Mouse (Mus musculus) MEL-GATA-1-ER (cell line): Measurements from ENCODE around the gene Evx1.

Experiments
- DNase-seq: peaks from one replicate; pipeline ENCODE4 v3.0.0-alpha.2; 2012; ENCODE audit warnings: low read depth; ENCODE audit errors: extremely low read depth

The Evx1 gene

DNA sequence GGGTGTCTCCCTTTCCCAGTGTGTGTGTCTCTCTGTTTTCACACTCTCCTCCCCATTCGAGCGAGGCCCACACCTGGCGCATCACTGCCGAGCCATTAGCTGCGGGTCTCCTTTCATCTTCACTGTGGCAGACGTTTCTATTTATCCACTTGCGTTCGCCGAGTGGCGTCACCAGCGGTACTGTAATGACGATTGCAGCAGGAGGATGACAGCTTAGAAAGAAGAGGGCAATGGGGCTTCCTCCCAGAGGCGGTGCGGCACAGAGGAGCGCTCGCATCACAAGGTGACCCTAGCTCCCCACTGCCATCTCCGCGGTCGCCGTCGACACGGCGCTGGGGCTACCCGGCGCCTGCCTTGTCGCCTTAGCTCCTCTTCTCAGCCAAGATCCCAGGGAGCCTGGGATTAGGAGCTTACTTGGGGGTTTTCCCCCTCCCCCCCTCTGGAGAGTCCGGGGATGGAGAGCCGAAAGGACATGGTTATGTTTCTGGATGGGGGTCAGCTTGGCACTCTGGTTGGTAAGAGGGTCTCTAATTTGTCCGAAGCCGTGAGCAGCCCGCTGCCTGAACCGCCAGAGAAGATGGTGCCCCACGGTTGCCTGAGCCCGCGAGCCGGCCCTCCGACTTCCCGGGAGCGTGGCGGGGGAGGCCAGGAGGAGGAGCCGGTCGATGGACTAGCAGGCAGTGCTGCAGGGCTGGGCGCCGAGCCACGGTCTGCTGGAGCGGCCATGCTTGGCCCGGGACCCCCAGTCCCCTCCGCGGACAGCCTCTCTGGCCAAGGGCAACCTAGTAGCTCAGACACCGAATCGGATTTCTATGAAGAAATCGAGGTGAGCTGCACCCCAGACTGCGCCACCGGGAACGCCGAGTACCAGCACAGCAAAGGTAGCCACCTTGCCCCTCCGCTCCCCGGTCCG lies at the start of gene Evx1:
Gene Evx1 (plus strand): TSS at position 108 of the 913 bp plus-strand sequence.
- no peak for DNase-seq

DNA sequence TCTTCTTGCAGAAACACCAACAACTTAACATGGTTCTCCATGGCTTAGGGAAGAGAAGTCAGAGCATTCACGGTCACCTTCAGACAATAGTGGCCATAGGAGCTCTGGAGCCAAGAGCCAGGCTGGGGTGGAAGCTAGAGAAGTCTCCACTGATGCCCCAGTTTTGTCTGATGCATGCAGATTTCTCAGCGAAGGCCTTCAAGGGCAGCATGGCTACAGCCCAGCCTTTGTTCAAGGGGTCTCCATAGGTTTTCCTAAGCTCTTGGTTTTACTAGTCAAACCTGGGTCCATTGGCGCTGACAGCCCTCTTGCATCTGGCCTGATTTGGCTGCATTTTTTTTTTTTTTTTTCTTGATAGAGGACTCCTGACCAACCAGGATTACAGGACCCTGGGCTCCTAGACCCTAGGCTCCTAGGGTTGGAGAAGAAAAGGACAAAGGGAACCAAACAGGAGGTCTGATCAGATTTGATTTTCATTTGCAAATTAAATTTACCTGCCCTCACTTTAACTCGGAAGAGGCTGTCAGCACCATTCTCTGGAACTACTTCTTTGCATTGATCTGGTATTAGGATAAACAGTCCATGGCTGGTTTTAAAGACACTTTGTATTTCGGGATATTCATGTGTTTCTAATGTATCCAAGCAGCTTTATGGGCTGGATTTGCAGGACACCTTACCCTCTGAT lies 49.0 kb upstream of the Evx1 start:
- no peak for DNase-seq

DNA sequence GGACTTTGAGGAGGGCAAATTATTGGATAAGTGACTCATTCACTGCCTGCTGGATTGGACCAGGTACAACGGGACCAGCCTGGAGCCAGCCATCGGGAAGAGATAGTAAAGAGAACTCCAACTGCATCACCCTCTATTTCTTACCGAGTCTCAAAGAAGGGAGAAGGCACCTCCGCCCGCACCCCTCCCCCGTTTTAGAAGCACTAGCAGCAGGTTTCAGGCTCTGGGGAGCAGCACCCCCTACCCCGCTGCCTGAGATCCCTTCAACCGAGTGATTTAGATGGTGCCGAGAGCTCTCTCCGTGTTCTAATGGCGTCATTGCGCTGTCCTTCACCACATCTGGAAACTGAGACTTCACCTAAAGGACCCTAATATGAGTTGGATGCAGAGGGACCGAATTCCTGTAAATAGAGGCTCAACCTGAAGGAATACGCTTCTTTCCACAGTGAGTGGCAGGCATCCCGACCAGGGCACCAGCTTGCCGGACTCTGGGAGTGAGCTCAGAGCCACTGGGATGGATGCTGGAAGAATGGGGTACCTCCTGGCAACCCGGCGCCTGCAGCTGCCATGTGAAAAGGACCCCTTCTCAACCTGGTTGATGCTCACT lies 47.9 kb upstream of the Evx1 start:
- DNase-seq, result no peak

DNA sequence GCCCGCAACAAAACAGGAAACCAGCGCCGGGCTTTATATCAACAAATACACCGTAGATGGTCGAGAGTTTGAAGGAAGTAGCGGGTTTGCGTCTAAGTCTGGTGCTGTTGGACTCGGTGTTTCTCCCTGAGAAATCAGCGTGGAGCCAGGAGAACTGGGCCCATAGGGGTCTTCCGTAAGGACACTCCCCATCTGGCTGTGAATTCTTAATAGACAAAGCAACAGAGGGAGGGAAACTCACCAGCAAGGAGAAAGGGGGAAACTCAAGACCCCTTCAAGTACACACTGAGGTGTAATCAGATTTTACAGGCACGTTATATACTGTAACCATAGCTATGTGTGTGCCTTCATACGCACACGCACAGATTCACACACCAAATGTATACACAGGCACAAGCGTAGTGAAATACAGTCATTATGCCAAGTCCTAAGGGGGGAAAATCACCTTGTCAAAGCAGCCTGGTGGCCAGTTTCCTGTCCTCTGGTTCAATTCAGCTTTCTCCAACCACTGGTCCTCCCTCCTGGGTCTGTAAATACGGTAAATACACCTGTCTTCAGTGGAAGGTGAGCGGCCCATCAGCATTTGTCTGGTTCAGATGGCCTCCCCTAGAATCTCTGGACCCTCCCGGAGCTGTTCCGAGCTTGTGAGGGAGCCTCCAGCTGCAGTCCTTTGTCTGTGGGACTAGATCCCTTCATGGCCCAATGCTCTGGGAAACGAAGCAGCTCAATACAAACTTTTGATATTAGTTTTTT lies 47.2 kb upstream of the Evx1 start:
- no peak for DNase-seq

DNA sequence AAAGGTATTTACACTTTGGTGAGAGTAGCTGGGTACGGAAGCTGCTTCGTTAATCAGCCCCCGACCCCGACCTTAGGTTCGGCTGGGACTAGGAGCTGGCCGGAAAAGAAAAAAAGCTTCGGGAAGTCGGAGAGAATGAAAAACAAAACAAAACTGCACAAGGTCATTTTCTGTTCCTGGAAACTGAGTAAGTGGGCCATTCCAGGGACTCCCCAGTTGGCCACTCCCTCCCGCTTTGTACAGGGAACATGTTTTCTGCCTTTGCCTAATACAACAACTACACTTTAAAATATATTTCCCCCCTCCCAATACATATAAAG lies 46.7 kb upstream of the Evx1 start:
- no peak for DNase-seq

DNA sequence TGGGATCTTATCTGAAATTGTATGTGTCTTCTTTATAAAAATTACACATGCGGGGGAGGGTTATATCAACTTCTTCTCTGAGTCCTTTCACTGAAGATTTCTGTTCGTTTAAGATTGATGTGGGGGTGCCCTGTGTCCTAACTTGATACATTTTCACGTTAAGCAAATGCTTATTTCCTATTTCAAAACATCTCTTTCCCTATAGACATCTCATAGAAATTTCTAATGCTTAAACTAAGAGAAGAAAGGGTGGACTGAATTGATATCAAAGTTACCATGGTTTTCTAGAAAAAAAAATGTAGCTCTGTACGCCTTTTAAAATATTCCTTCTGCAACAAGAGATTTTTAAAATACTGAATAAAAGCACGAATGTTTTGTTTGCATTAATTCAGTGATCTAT lies 46.1 kb upstream of the Evx1 start:
- no peak for DNase-seq

DNA sequence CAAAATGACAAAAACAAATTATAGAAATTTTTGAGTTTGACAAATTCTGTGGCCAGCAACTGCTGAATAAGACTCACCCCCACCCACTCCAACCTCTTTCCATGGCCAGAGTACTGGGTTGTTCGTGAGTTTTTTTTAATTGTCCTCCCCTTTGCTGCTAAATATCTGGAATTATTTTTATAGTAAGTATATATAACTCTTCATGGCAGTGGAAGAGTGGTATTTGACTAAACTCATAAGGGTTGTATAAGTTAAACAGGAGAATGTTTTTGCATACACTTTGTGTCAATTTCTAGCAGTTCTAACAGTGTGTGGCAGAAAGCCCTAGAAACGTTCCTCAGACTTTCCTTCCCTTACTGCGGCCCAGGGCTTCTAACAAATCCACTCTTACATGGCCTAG lies 45.6 kb upstream of the Evx1 start:
- no peak for DNase-seq

DNA sequence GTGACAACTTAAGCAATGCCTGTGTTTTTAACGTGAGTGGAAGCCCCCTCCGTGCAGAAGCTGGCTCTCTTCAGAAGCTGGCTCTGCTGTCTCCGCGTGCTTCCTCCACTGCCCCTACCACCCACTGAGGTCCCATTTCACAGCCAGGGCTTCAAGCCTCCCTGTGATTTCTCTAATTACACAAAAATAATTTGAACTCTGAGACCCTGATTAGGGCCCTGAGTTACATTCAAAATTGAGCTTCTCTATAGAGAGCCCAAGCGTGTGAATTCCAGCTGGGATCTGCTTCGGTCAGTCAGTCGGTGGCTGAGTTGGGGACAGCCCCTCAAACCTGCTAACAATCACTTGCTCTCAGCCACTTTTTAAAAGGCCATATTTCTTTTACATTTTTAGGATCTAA lies 45.0 kb upstream of the Evx1 start:
- no peak for DNase-seq

DNA sequence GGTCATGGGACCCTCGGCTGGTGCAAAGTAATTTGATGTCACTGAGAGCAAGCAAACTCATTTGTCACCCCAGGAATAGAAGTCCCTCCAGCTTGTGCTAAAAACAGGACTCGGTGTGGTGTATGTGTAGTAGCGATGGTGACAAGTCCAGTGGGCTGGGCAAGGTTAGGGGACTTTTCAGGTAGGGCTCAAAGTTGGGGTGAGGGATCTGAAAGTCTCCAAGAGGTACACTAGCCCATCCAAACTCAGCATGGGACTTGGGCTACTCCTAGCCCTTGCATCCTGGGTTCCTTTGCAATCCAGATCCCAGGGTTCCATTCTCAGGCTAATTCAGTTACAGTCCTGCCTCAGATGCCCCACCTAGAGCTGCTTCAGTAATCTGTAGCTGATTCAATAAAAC lies 44.5 kb upstream of the Evx1 start:
- no peak for DNase-seq

DNA sequence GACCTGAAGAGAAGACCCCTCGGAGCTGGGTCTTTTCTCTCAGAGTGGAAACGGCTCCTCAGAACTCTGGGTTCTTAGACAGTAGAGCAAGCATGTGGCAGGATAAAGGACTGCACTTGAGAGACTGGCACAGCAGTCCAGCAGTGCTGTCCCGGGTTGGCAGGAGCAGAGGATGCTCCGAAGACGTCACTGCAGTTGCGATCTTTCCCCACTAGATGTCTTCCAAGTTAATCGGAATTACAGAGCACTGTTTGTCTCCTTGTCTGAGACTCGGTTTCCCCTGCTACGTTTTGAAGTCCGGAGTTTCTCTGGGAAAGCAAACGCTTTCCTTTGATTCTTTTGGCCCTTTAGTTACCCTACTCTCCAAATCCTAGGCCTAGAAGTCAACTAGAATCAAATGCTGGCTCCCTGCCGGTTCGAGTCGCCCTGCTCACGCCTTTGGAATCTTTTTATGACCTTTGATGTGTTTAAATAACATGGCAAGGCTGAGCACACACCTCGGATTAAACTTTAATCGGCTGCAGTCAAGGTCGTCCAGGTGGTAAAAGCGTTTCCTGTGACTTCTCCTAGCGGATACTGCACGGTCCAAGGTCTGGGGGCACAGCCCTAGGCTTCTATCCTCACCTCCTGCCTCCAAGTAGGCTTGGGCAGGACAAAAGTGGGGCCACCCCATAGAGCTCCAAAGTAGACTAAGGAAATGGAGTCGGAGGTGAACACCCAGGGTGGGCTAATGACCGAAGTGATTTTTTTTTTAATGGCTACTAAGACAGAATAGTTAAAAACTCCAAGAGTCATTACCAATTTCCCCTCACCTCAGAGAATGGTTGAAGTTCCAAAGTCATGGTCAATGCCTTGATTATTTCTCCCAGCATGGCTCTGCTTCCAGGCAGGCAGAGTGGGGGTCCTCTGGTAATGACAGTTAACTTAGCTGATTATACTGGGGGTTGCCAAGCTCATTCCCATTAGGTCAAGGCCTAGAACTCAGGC lies 42.5 kb upstream of the Evx1 start:
- DNase-seq, result no peak

DNA sequence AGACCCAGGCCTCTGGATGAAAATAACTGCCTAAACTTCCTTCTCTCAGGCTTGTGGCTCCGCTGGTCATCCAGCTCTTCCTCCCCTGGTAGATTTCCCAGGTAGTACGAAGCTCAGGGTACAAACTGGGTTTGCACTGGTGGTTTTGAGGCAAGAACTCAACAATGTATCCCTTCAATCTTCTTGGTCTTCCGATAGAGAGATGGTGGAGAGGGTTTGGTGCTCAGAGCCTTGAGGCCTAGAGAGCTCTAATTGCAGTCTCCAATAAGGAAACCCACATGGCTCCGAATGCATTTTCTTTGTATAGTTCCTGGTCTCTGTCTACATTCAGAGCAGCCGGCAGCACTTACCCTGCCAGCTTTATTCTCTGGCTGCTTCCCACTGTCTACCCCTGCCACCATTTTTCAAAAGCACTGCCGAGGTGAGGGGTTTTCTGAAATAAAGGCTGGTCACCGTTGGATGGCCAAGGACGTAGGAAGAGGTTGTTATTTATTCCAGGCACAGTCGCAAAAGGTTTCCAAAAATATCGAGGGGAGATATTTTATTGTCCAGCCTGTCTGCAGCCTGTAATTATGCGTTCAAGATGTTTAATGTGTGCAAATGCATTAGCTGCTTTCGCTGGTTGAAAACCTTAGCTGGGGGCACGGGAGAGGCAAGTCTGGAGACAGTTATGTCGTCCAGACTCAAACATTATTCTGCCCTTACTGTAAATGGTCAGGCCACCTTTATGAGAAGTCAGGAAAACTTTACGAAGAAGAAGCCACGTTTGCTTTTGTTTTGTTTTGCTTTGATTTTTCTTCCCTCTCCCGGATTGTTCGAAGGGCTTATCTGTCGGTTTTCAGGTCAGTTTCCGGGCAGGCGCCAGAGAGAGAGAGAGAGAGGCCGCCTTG lies 40.3 kb upstream of the Evx1 start:
- no peak for DNase-seq

DNA sequence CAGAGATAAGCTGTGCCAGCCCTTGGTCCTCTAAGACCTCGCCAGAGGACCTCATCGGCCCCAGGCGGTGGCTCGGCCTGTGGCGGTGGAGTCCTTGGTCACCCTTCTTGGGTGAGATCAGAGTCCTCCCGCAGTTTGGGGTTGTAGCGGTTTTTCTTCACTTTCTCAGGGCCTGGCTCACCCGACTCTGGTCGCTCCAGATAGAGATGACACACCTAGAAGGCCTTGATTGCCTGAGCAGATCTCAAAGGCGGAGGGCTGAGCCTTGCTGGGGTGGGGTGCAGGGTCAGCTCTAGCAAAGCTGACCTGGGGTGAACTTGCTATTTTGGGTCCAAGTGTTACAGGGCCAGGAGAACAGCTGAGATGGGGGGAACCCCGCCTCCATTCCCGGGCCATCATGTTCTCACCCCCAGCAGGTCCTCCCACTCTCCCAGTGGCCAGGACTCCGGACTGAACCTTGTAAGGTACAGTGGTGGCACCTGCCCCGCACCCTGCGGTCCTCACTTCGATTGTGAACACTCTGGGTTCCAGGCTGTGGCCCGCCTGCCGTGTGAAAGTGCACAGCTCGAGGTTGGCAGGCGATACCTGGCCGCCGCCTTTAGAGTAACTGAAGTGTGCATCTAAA lies 39.5 kb upstream of the Evx1 start:
- no peak for DNase-seq

DNA sequence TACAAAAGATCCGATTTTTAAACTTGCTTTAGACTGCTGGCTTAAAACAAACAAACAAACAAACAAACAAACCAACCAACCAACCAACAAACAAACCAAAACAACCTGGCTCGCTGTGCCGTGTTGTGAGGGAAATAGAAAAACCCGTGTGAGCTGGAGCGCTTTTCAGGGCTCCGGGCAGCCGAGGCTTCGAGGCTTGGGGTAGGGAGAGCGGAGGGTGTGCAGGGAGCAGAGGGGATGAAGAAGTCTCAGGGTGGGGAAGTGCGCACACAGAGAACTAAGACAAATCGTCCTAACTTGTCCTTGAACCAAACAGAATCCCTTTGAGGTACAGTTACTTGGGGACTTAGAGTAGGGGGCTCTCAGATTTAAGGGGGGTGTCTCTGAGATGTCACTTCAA lies 38.7 kb upstream of the Evx1 start:
- DNase-seq, result no peak

DNA sequence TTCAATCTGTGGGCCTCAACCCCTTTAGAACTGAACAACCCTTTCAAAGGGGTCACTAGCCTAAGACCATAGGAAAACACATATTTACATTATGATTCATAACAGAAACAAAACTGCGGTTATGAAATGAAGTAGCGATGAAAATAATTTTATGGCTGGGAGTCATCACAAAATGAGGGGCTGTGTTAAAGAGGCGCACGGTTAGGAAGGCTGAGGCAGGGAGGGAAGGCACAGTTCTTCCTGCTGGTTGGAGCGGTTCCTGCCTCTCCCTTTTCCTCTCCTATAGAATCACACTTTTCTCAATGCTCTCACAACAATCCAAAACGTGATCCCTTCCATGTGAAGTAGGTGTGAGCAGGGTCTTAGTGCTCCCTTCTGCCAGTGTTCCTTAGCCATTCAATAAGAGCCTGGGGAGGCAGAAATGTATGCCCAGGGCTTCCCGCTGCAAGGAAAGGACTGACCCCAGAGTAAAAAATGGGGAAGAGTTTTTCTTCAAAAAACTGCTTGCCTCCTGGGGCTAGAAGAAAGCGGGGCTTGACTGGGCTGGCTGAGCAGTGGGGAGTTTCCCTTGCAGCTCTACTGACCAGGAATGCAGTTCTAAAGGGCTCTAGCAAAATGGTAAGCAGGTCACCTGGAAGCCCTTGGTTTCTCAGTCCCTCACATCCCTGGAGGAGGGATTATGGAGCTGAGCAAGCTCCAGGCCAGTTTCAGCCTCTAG lies 37.6 kb upstream of the Evx1 start:
- no peak for DNase-seq

DNA sequence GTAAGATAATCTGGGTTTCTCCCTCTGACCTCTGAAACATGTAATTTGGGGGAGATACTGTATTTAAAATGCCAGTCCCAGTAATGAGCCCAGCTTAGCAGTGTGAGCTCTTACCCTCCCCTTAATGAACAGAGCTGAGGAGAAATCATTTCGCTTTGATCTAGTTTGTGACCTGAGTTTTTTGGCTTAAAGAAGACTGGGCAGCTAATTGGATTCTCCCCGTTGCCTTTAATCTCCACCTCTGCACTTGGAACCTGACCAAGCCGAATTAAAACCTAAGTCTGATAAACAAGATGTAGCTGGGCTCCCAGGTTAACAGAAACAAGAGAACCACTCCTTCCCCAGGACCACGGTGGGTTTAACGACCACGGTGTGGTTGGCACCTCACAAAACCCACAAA lies 36.9 kb upstream of the Evx1 start:
- no peak for DNase-seq

DNA sequence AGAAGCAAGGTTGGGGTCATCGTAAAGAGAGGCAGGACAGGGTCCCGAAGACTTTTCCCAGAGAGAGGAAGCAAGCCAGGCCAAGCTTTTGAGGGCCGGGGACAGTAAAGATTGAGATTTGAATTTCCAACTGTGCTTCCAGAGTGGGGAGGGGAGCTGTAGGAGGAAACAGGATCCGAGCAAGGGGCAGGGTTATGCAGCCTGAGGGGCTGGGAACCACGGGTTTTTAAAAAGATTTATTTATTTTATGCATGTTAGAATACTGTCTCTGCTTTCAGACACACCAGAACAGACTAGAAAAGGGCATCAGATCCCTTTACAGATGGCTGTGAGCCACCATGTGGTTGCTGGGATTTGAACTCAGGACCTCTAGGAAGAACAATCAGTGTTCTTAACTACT lies 36.4 kb upstream of the Evx1 start:
- no peak for DNase-seq

DNA sequence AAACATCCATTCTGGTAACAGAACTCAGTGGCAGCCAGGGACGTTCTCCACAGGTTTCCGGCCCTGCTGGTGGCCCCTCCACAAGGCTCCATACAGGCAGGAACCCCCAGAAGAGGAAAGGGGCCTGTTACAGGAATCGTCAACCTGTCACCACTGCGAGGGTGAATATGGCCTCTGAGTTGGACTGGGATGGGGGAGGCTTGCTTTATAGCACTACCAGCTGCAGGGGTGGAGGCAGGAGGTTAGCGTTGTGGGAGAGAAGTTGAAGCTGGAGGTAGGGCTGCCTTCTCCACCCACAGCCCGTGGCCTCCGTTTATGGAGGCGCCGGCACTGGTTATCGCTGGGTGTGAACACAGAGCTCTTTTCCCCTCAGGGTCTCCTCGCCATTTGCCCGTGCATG lies 32.2 kb upstream of the Evx1 start:
- DNase-seq, result no peak

DNA sequence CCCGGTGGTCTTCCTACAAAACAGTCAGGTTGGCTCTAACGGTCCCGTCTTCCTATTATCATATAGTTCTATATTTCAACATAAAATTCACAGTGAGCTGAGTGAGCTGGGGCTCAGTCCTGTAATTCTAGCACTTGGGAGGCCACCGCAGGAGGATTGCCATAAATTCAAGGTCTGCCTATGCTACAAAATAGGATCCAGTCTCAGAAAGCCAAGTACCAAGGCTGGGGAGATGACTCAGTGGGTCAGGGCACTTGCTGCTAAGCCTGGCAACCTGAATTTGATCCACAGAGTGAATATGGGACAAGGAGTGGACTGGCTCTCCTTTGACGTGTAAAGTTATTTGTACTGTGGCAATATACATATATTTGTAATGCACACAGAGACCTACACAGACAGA lies 29.4 kb upstream of the Evx1 start:
- DNase-seq, result no peak

DNA sequence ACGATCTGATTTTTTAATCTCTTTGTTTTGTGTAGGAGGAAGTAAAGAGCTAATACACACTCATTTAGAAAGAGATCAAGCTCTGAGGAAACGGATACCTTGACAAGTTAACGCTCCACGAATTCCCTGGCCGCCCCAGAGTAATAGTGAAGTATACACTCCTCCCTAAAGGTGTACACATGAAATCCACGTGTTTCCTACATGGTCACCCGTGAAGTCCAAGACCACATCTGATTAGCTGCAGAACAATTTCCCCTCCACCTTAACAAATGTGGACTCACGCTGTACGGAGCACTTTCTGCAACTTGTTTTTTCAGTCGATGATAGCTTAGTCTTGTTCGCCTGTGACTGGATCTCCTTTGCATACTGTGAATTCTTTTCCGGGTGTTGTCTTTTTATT lies 23.1 kb upstream of the Evx1 start:
- no peak for DNase-seq
